In genomic region chr7:25219416-25219750, GRCm38 (mm10) we compare ENCODE assay signal across 8 mouse cellular contexts. TPM values are rescaled to one million over a fixed set of nuclear protein-coding genes. Genes with fewer than 3 reads are reported as not detected.
DNase-seq lines count a peak whose midpoint lies in the region; ATAC-seq and TF ChIP-seq lines count a peak whose summit lies in the region.

No protein-coding gene starts in this region.

- ATAC-seq in lung, embryonic 16.5 days (ENCODE audit: low read depth), result no peak; the same call in none of the 2 replicates
- ATAC-seq in limb, embryonic 14.5 days (ENCODE audit: low FRiP score, low read depth), result 0 out of 2 replicates have a peak, but pooled peaks have one; percentile 1

- no peaks in the 10 kb centered on the region for H3K9me3 ChIP-seq in lung, embryonic 16.5 days (ENCODE audit: control insufficient read depth, low read length)
- H3K9me3 ChIP-seq in forebrain, embryonic 10.5 days, result no peaks in the 10 kb centered on the region
- no peaks in the 10 kb centered on the region for H3K9me3 ChIP-seq in limb, embryonic 14.5 days (ENCODE audit: control insufficient read depth, low read length)

- peak overlapping the region; percentile 84 for H3K9ac ChIP-seq in lung, embryonic 16.5 days (ENCODE audit: low read length)
- H3K9ac ChIP-seq in limb, embryonic 14.5 days (ENCODE audit: low read depth, low read length, severe bottlenecking), result peak overlapping the region; percentile 70

- no peak for TF ChIP-seq CTCF in olfactory bulb, adult 2 months (IDR thresholded peaks at IDR 0.05; ENCODE audit: insufficient read depth, low read depth, low read length)

- H3K36me3 ChIP-seq in lung, embryonic 16.5 days (ENCODE audit: control insufficient read depth, insufficient read depth, low read length), result peaks cover under 1% of the 10 kb centered on the region; the same call in 1 of the 2 replicates
- peaks cover 25% of the 10 kb centered on the region for H3K36me3 ChIP-seq in forebrain, embryonic 10.5 days (replicated peaks)
- peaks cover 24% of the 10 kb centered on the region for H3K36me3 ChIP-seq in limb, embryonic 14.5 days (ENCODE audit: control insufficient read depth, insufficient read depth, low read length)

- H3K4me2 ChIP-seq in lung, embryonic 16.5 days (ENCODE audit: low read depth, low read length), result peak overlapping the region; percentile 85
- peak overlapping the region; percentile 91 for H3K4me2 ChIP-seq in limb, embryonic 14.5 days (replicated peaks; ENCODE audit: low read depth, low read length, severe bottlenecking)

- 0% methylated on average over 16 of the region's 16 CpGs for WGBS in lung, embryonic 16.5 days
- WGBS in forebrain, embryonic 10.5 days, result under 1% methylated on average over 16 of the region's 16 CpGs
- under 1% methylated on average over 16 of the region's 16 CpGs for WGBS in limb, embryonic 14.5 days
- under 1% methylated on average over 16 of the region's 16 CpGs for WGBS in olfactory bulb, adult 2 months

- no peak for TF ChIP-seq POLR2A in limb, embryonic 14.5 days (IDR thresholded peaks at IDR 0.05; ENCODE audit: borderline replicate concordance, extremely low read depth, insufficient read depth, insufficient read length)
- no peak for TF ChIP-seq POLR2A in olfactory bulb, adult 2 months (IDR thresholded peaks at IDR 0.05; ENCODE audit: insufficient read depth, low read depth, low read length)

- DNase-seq in lung, postnatal 36 days, result no peak
- no peak for DNase-seq in forebrain, embryonic 10.5 days (ENCODE audit: extremely low spot score, low spot score)
- no peak for DNase-seq in limb, embryonic 14.5 days (ENCODE audit: low spot score)
- no peak for DNase-seq in layer of hippocampus, postnatal 25 days (ENCODE audit: extremely low spot score in 1 of 2, low spot score in 1 of 2)
- no peak for DNase-seq in left cerebral cortex, postnatal 25 days (ENCODE audit: low spot score in 2 of 2)
- DNase-seq in adrenal gland, postnatal 4 days (ENCODE audit: low spot score in 2 of 2), result no peak

- peaks cover 27% of the 10 kb centered on the region for H3K4me1 ChIP-seq in lung, embryonic 16.5 days (replicated peaks; ENCODE audit: control insufficient read depth, insufficient read depth, low read length)
- peaks cover 48% of the 10 kb centered on the region for H3K4me1 ChIP-seq in forebrain, embryonic 10.5 days
- H3K4me1 ChIP-seq in limb, embryonic 14.5 days (ENCODE audit: control insufficient read depth, insufficient read depth, low read length), result peaks cover 23% of the 10 kb centered on the region
- peaks cover 19% of the 10 kb centered on the region for H3K4me1 ChIP-seq in olfactory bulb, adult 2 months (ENCODE audit: control insufficient read depth, insufficient read depth, low read length)

- peak overlapping the region; percentile 76 for H3K27ac ChIP-seq in lung, embryonic 16.5 days (ENCODE audit: low read length)
- peak overlapping the region; percentile 96 for H3K27ac ChIP-seq in forebrain, embryonic 10.5 days
- 0 out of 2 replicates have a peak overlapping the region, but pooled peaks have one; percentile 61 for H3K27ac ChIP-seq in limb, embryonic 14.5 days (replicated peaks; ENCODE audit: low read depth, low read length)
- H3K27ac ChIP-seq in olfactory bulb, adult 2 months (ENCODE audit: insufficient read depth, low read depth, low read length), result peak overlapping the region; percentile 32; the same call in 1 of the 2 replicates

- H3K27me3 ChIP-seq in lung, embryonic 16.5 days (ENCODE audit: control insufficient read depth, insufficient read depth, low read depth, low read length), result no peaks in the 10 kb centered on the region
- no peaks in the 10 kb centered on the region for H3K27me3 ChIP-seq in forebrain, embryonic 10.5 days (ENCODE audit: poor library complexity, severe bottlenecking)
- no peaks in the 10 kb centered on the region for H3K27me3 ChIP-seq in limb, embryonic 14.5 days (ENCODE audit: control insufficient read depth, insufficient read depth, low read length)

- H3K4me3 ChIP-seq in lung, embryonic 16.5 days (ENCODE audit: low read length), result peak overlapping the region; percentile 83
- H3K4me3 ChIP-seq in forebrain, embryonic 10.5 days, result peak overlapping the region; percentile 71
- H3K4me3 ChIP-seq in limb, embryonic 14.5 days (replicated peaks; ENCODE audit: low read length), result peak overlapping the region; percentile 72
- peak overlapping the region; percentile 56 for H3K4me3 ChIP-seq in olfactory bulb, adult 2 months (ENCODE audit: insufficient read depth, low read depth, low read length)

- intact Hi-C loops in left cerebral cortex, postnatal 25 days (cut with DNase I), result loop anchor here (2.0 kb wide), 1 partner anchor 31 kb away; no protein-coding TSS in a partner anchor

RNA-seq across cellular contexts. Expression of gene Dedd2, which starts 1.0 kb away (rescaled TPM):
- 9.0 and 9.5 TPM in 2 replicates for polyA plus RNA-seq in lung, embryonic 16.5 days (2015; fragmentation: Nextera tagmentation; extraction: Ambion mirVana)
- polyA plus RNA-seq in forebrain, embryonic 10.5 days (2016; fragmentation: Nextera tagmentation; extraction: Ambion mirVana), result 8.8 and 10.7 TPM in 2 replicates
- 11.1 and 14.0 TPM in 2 replicates for polyA plus RNA-seq in limb, embryonic 14.5 days (2012; rRNA removed)
- 9.0 and 9.4 TPM in 2 replicates for polyA plus RNA-seq in limb, embryonic 14.5 days (2014; fragmentation: Nextera tagmentation; extraction: Ambion mirVana)
- not detected in 2 replicates for polyA plus RNA-seq in olfactory bulb, adult 2 months (2012; ENCODE audit: insufficient read depth, insufficient read length, low replicate concordance, missing spikeins)
- 10 to 100 TPM; 24.0 to 26.4 TPM for total RNA-seq in layer of hippocampus, postnatal 25 days (2021)
- 10 to 100 TPM; 24.1 to 25.4 TPM for total RNA-seq in left cerebral cortex, postnatal 25 days (2021)
- 10 to 100 TPM; 15.6 to 16.4 TPM for total RNA-seq in adrenal gland, postnatal 4 days (2021)

RNA-seq across cellular contexts. Expression of gene Zfp526, which starts 1.8 kb away (rescaled TPM):
- 2.3 and 2.5 TPM in 2 replicates for polyA plus RNA-seq in lung, embryonic 16.5 days (2015; fragmentation: Nextera tagmentation; extraction: Ambion mirVana)
- polyA plus RNA-seq in forebrain, embryonic 10.5 days (2016; fragmentation: Nextera tagmentation; extraction: Ambion mirVana), result 2.6 and 2.9 TPM in 2 replicates
- 11.1 and 13.0 TPM in 2 replicates for polyA plus RNA-seq in limb, embryonic 14.5 days (2012; rRNA removed)
- 3.9 and 4.2 TPM in 2 replicates for polyA plus RNA-seq in limb, embryonic 14.5 days (2014; fragmentation: Nextera tagmentation; extraction: Ambion mirVana)
- polyA plus RNA-seq in olfactory bulb, adult 2 months (2012; ENCODE audit: insufficient read depth, insufficient read length, low replicate concordance, missing spikeins), result not detected in 2 replicates
- total RNA-seq in layer of hippocampus, postnatal 25 days (2021), result 10 to 100 TPM; 10.5 to 12.4 TPM
- 10 to 100 TPM in 1 of 2 experiments, 1 to 10 TPM in 1; 10.0 to 11.1 TPM for total RNA-seq in left cerebral cortex, postnatal 25 days (2021)
- total RNA-seq in adrenal gland, postnatal 4 days (2021), result 10 to 100 TPM; 15.9 to 16.3 TPM

RNA-seq across cellular contexts. Expression of gene Gsk3a, which starts 18.3 kb away (rescaled TPM):
- 7.1 and 8.2 TPM in 2 replicates for polyA plus RNA-seq in lung, embryonic 16.5 days (2015; fragmentation: Nextera tagmentation; extraction: Ambion mirVana)
- 10.7 and 10.8 TPM in 2 replicates for polyA plus RNA-seq in forebrain, embryonic 10.5 days (2016; fragmentation: Nextera tagmentation; extraction: Ambion mirVana)
- 155 and 204 TPM in 2 replicates for polyA plus RNA-seq in limb, embryonic 14.5 days (2012; rRNA removed)
- 16.3 and 18.8 TPM in 2 replicates for polyA plus RNA-seq in limb, embryonic 14.5 days (2014; fragmentation: Nextera tagmentation; extraction: Ambion mirVana)
- polyA plus RNA-seq in olfactory bulb, adult 2 months (2012; ENCODE audit: insufficient read depth, insufficient read length, low replicate concordance, missing spikeins), result not detected in 2 replicates
- total RNA-seq in layer of hippocampus, postnatal 25 days (2021), result 100 to 1,000 TPM; 195 to 200 TPM
- total RNA-seq in left cerebral cortex, postnatal 25 days (2021), result 100 to 1,000 TPM; 213 to 224 TPM
- 10 to 100 TPM; 84.8 to 89.3 TPM for total RNA-seq in adrenal gland, postnatal 4 days (2021)

RNA-seq across cellular contexts. Expression of gene Erf, which starts 31.2 kb away (rescaled TPM):
- polyA plus RNA-seq in lung, embryonic 16.5 days (2015; fragmentation: Nextera tagmentation; extraction: Ambion mirVana), result 10.5 and 13.6 TPM in 2 replicates
- polyA plus RNA-seq in forebrain, embryonic 10.5 days (2016; fragmentation: Nextera tagmentation; extraction: Ambion mirVana), result 8.4 and 10.1 TPM in 2 replicates
- polyA plus RNA-seq in limb, embryonic 14.5 days (2012; rRNA removed), result 99.2 and 127 TPM in 2 replicates
- polyA plus RNA-seq in limb, embryonic 14.5 days (2014; fragmentation: Nextera tagmentation; extraction: Ambion mirVana), result 33.2 and 37.9 TPM in 2 replicates
- polyA plus RNA-seq in olfactory bulb, adult 2 months (2012; ENCODE audit: insufficient read depth, insufficient read length, low replicate concordance, missing spikeins), result not detected in 2 replicates
- total RNA-seq in layer of hippocampus, postnatal 25 days (2021), result 10 to 100 TPM; 44.4 to 51.1 TPM
- 10 to 100 TPM; 65.1 to 75.6 TPM for total RNA-seq in left cerebral cortex, postnatal 25 days (2021)
- 10 to 100 TPM; 47.5 to 50.4 TPM for total RNA-seq in adrenal gland, postnatal 4 days (2021)

RNA-seq across cellular contexts. Expression of gene Pou2f2, which starts 39.9 kb away (rescaled TPM):
- 0.58 TPM in 2 replicates for polyA plus RNA-seq in lung, embryonic 16.5 days (2015; fragmentation: Nextera tagmentation; extraction: Ambion mirVana)
- polyA plus RNA-seq in forebrain, embryonic 10.5 days (2016; fragmentation: Nextera tagmentation; extraction: Ambion mirVana), result 5.5 and 7.0 TPM in 2 replicates
- polyA plus RNA-seq in limb, embryonic 14.5 days (2012; rRNA removed), result 1.3 and 2.6 TPM in 2 replicates
- 0.55 and 1.9 TPM in 2 replicates for polyA plus RNA-seq in limb, embryonic 14.5 days (2014; fragmentation: Nextera tagmentation; extraction: Ambion mirVana)
- not detected in 2 replicates for polyA plus RNA-seq in olfactory bulb, adult 2 months (2012; ENCODE audit: insufficient read depth, insufficient read length, low replicate concordance, missing spikeins)
- 10 to 100 TPM in 1 of 2 experiments, 1 to 10 TPM in 1; 7.1 to 11.8 TPM for total RNA-seq in layer of hippocampus, postnatal 25 days (2021)
- 10 to 100 TPM; 11.8 to 13.7 TPM for total RNA-seq in left cerebral cortex, postnatal 25 days (2021)
- total RNA-seq in adrenal gland, postnatal 4 days (2021), result 1 to 10 TPM; 3.7 to 4.1 TPM

Comparison
In these comparisons a context has a peak if more than half of its experiments do, and no peak if none do; other contexts are left out.
1. H3K27ac ChIP-seq: peak in every context shown above with its lines; median percentile 96 in forebrain, embryonic 10.5 days; 76 in lung, embryonic 16.5 days; 61 in limb, embryonic 14.5 days; 32 in olfactory bulb, adult 2 months.